Mouse (Mus musculus) midbrain, embryonic 16.5 days (tissue): ENCODE results near the gene Snrpc. TPM values are rescaled to one million over a fixed set of nuclear protein-coding genes. Genes with fewer than 3 reads are reported as not detected.
"Not testable (repeated sequence)": the region's sequence is repeated elsewhere in the genome, so short reads cannot be mapped to it uniquely, and the experiment has no call there.

Source experiments
- ATAC-seq: fragments of 200-750 bp; cut with Nextera tagmentation; 2 replicates; pipeline ENCODE4 v1.8.0; 2017; ENCODE audit warnings: moderate TSS enrichment
- H3K27ac ChIP-seq: fragments of 300-500 bp; sonication (generic); 2 replicates; pipeline ENCODE4 v1.5.1; 2014; ENCODE audit warnings: mild to moderate bottlenecking, low read length, mixed read lengths
- H3K27me3 ChIP-seq: fragments of 300-500 bp; sonication (generic); 2 replicates; pipeline ENCODE4 v1.6.1; 2014; ENCODE audit warnings: low read depth, low read length, mixed read lengths; ENCODE audit not compliant: control insufficient read depth, insufficient read depth
- H3K36me3 ChIP-seq: fragments of 300-500 bp; sonication (generic); 2 replicates; pipeline ENCODE4 v1.6.1; 2014; ENCODE audit warnings: mild to moderate bottlenecking, low read length, moderate library complexity, mixed read lengths; ENCODE audit not compliant: control insufficient read depth, insufficient read depth
- H3K4me1 ChIP-seq: fragments of 300-500 bp; sonication (generic); 2 replicates; pipeline ENCODE4 v1.6.1; 2014; ENCODE audit warnings: mild to moderate bottlenecking, low read length, mixed read lengths; ENCODE audit not compliant: control insufficient read depth, insufficient read depth
- H3K4me2 ChIP-seq: fragments of 300-500 bp; sonication (generic); 2 replicates; pipeline ENCODE4 v1.6.1; 2014; ENCODE audit warnings: mild to moderate bottlenecking, low read length, mixed read lengths
- H3K4me3 ChIP-seq: fragments of 300-500 bp; sonication (generic); 2 replicates; pipeline ENCODE4 v1.5.1; 2014; ENCODE audit warnings: low read depth, mild to moderate bottlenecking, low read length, moderate library complexity, mixed read lengths
- H3K9ac ChIP-seq: fragments of 300-500 bp; sonication (generic); 2 replicates; pipeline ENCODE4 v1.6.1; 2014; ENCODE audit warnings: low read depth, low read length, mixed read lengths
- H3K9me3 ChIP-seq: fragments of 300-500 bp; sonication (generic); replicated peaks from 2 replicates; pipeline ENCODE4 v1.6.1; 2014; ENCODE audit warnings: mild to moderate bottlenecking, low read length, mixed read lengths; ENCODE audit not compliant: control insufficient read depth, poor library complexity, severe bottlenecking
- WGBS: fragments of 180-500 bp; shearing (Covaris S2); extraction: QIAGEN DNeasy Blood & Tissue Kit; methylation state at CpG from one replicate; pipeline ENCODE4 v1.1.7; 2014; 5-methylcytosine and 5-hydroxymethylcytosine counted together
- polyA plus RNA-seq: library from polyadenylated mRNA; unstranded; fragments of >200 nt; fragmentation: Nextera tagmentation; extraction: Ambion mirVana; gene quantifications from 2 replicates; pipeline ENCODE4 v1.2.1, GENCODE M21; 2015

The Snrpc gene
- polyA plus RNA-seq, result 193 and 197 TPM in 2 replicates

DNA sequence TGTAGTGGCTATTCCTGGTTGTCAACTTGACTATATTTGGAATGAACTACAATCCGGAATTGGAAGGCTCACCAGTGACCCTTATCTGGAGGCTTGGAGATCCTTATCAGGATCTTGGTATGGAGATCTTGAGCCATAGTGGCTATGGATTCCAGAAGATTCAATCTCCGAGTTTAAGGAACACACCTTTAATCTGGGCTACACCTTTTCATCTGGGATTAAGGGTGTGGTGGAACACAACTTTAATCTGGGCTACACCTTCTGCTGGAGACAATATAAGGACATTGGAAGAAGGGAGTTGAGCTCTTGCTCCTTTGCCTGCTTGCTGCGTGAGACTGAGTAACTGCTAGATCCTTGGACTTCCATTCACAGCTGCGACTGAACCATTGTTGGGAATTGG is at the start of gene Snrpc:
Gene Snrpc, plus strand, starts transcription at position 301 of the 400 bp plus-strand sequence.
- H3K36me3 ChIP-seq, H3K9ac ChIP-seq, H3K4me3 ChIP-seq, H3K27me3 ChIP-seq, ATAC-seq, H3K4me2 ChIP-seq, H3K9me3 ChIP-seq, H3K27ac ChIP-seq: not testable (repeated sequence)
- H3K4me1 ChIP-seq, result peaks cover 12% of the 10 kb centered on the region
- WGBS, result 68% methylated on average over 3 of the region's 4 CpGs

DNA sequence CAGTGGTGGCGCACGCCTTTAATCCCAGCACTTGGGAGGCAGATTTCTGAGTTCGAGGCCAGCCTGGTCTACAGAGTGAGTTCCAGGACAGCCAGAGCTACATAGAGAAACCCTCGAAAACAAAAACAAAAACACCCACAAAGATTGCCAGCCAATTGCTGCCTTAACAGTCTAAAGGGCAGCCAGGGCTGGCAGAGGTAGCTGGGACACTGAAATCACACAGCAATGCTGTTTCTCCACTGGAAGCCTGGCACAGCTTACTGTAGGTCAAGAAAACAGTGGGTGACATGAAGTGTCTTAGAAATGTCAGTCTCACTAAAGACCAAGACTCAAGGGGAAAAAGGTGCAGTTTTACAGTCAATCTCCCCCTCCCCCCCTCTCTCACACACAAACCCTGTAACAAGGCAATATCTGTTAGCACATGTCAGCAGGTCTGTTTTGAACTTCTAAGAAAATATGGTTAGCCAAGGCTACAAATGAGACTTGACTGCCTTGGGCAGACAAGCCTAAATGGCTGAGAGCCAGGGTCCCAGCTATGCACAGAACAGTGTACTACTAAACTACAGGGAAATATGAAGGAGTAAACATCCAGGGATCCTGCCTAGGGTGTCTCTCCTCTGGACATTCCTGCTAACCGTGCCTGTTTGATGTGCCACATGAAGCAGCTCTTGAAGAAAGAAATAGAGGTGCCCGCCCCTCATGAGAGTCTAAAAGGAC is 49.3 kb upstream of the Snrpc start:
- ATAC-seq, result no peak
- H3K4me2 ChIP-seq, result no peak overlapping the region
- no peak overlapping the region for H3K4me3 ChIP-seq
- H3K27ac ChIP-seq, result no peak overlapping the region
- H3K9me3 ChIP-seq, result no peaks in the 10 kb centered on the region
- 93% methylated on average over 6 of the region's 6 CpGs for WGBS
- no peaks in the 10 kb centered on the region for H3K27me3 ChIP-seq
- H3K9ac ChIP-seq, result no peak overlapping the region
- H3K4me1 ChIP-seq, result 0 out of 2 replicates have a peak, but pooled peaks cover 2% of the 10 kb centered on the region
- H3K36me3 ChIP-seq, result peaks cover 5% of the 10 kb centered on the region; the same call in 1 of the 2 replicates

DNA sequence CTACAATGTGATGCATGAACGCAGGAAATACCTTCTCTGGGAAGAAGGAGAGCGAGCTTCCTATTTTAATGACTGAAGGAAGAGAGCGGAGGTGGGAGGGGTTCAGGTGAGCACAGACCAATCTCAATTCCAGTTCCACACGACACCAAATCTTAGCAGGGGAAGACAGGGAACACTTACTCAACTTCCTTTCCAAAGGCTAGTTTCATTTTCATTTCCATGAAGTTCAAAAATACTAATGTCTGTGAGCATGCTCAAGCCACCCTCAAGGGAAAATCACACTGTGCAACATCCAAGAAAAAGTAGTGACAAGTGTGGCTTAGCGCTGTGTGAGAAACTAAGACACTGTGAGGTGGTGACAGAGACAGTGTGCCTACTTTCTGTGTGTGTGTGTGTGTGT is 47.9 kb upstream of the Snrpc start:
- no peak for ATAC-seq
- H3K27me3 ChIP-seq, result no peaks in the 10 kb centered on the region
- 0 out of 2 replicates have a peak, but pooled peaks cover 2% of the 10 kb centered on the region for H3K4me1 ChIP-seq
- H3K36me3 ChIP-seq, result peaks cover 5% of the 10 kb centered on the region; the same call in 1 of the 2 replicates
- H3K9me3 ChIP-seq, result no peaks in the 10 kb centered on the region
- H3K4me2 ChIP-seq, result no peak overlapping the region
- H3K4me3 ChIP-seq, result no peak overlapping the region
- 94% methylated on average over 5 of the region's 5 CpGs for WGBS
- H3K27ac ChIP-seq, result no peak overlapping the region
- H3K9ac ChIP-seq, result no peak overlapping the region

DNA sequence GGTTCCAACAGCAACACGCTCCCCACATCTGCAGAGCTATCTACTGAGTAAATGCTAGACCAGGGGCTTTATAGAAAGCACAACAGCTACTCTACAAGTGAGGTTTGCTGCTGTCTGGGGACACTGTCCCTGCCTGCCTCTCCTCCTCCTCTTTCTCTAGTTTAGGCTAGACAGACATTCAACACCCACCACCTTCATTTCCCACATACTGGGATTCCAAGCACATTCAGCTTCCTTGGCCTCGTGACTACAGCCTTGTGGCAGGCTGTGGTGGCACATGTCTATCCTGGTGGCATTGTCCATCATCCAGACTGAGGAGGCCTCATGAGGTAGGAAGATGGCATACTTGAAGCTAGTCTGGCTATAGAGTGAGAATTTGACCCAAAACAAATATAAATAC is 47.0 kb upstream of the Snrpc start:
- no peaks in the 10 kb centered on the region for H3K9me3 ChIP-seq
- no peak overlapping the region for H3K4me3 ChIP-seq
- H3K27me3 ChIP-seq, result no peaks in the 10 kb centered on the region
- 88% methylated on average over 2 of the region's 2 CpGs for WGBS
- 0 out of 2 replicates have a peak, but pooled peaks cover 2% of the 10 kb centered on the region for H3K4me1 ChIP-seq
- H3K4me2 ChIP-seq, result no peak overlapping the region
- no peak overlapping the region for H3K27ac ChIP-seq
- H3K36me3 ChIP-seq, result no peaks in the 10 kb centered on the region
- no peak for ATAC-seq
- no peak overlapping the region for H3K9ac ChIP-seq

DNA sequence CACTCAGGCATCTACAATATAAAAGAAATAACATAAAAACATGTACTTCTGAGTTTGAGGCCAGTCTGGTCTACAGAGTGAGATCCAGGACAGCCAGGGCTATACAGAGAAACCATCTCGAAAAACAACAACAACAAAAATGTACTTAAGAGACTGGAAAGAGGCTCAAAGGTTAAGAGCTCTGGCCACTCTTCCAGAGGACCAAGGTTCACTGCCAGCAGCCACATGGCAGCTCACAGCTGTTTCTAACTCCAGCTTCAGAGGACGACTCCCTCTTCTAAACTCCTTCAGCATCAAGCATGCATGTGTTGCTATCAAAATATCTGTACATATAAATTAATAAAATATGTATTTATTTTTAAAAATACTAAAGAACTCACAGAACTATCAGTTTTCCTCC is 46.4 kb upstream of the Snrpc start:
- peaks cover 6% of the 10 kb centered on the region for H3K4me1 ChIP-seq
- H3K9me3 ChIP-seq, result no peaks in the 10 kb centered on the region

DNA sequence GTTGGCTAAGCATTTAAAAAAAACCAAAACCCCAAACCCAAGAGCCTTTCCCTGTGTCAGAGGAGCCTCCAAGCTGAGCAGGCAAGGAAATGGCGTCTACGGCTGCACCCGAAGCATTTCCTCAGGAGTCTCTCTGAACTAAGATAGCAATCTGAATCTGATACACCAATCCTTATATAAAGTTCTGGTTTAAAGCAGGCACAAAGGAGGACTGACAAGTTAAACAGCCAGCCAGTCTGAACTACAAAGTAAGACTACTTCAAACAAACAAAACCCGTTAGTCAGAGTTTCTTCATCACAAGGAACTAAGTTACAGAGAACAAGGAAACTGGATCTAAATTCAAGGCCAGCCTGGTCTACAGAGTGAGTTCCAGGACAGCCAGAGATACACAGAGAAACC is 45.4 kb upstream of the Snrpc start:
- Histone ChIP-seq H3K4me1 (peaks cover 16% of the 10 kb centered on the region), H3K4me2 (no peak overlapping the region), H3K27me3 (no peaks in the 10 kb centered on the region), H3K36me3 (no peaks in the 10 kb centered on the region), H3K27ac (no peak overlapping the region), H3K9ac (no peak overlapping the region), H3K9me3 (no peaks in the 10 kb centered on the region), H3K4me3 (no peak overlapping the region)
- ATAC-seq, result no peak
- WGBS, result 77% methylated on average over 4 of the region's 4 CpGs

More for the DNA sequence above, 46.4 kb upstream of the Snrpc start:
- H3K9ac ChIP-seq, result no peak overlapping the region
- H3K4me3 ChIP-seq, result no peak overlapping the region
- no peaks in the 10 kb centered on the region for H3K36me3 ChIP-seq
- H3K27me3 ChIP-seq, result no peaks in the 10 kb centered on the region
- H3K27ac ChIP-seq, result no peak overlapping the region
- no peak overlapping the region for H3K4me2 ChIP-seq
- no peak for ATAC-seq
- WGBS, result 91% methylated on average over 2 of the region's 2 CpGs

DNA sequence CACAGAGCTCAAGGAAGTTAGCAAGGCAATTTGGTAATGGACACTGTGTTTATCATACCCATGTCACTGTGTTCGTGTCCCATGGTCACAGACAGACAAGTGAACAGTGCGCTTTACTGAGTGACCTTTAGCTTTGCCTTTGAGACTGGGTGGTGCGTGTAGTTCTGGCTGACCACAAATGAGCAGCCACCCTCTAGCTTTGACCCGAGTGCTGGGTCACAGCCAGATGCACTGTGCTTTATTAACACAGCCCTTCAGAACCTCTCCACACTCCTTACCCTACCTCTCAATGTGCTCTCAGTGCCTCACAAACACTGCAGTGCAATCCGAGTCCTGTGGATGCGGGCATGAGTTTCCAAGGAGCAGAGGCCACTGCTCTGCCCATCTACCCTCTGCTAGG is 44.8 kb upstream of the Snrpc start:
- Histone ChIP-seq H3K4me1 (peaks cover 19% of the 10 kb centered on the region), H3K9me3 (no peaks in the 10 kb centered on the region), H3K4me3 (no peak overlapping the region), H3K4me2 (no peak overlapping the region), H3K36me3 (no peaks in the 10 kb centered on the region), H3K27me3 (no peaks in the 10 kb centered on the region), H3K27ac (no peak overlapping the region), H3K9ac (no peak overlapping the region)
- whole genome bisulfite sequencing, result 89% methylated on average over 6 of the region's 6 CpGs
- no peak for ATAC-seq

DNA sequence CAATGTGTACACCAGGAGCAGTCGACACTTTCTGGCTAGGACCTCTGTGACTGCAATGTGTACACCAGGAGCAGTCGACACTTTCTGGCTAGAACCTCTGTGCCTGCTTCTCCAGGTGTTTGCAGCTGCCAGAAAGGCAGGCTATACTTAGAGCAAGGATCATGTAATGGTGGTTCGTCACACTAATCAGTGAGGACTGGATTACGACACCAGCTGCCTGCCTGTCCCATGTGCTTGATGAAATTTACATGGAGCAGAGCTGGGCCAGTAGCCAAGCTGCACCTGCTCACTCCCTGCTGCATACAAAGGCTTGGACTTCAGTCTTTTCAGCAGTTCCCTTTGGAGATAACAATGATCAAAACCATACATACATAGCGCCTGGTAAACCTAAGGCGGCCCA is 41.2 kb upstream of the Snrpc start:
- peak overlapping the region; percentile 70 for H3K27ac ChIP-seq
- H3K36me3 ChIP-seq, result no peaks in the 10 kb centered on the region
- 0 out of 2 replicates have a peak overlapping the region, but pooled peaks have one; percentile 5 for H3K4me2 ChIP-seq
- no peak overlapping the region for H3K4me3 ChIP-seq
- peak overlapping the region; percentile 41 for H3K9ac ChIP-seq
- no peaks in the 10 kb centered on the region for H3K9me3 ChIP-seq
- WGBS, result 20% methylated on average over 6 of the region's 6 CpGs
- peak; percentile 67 for ATAC-seq
- H3K27me3 ChIP-seq, result no peaks in the 10 kb centered on the region
- peaks cover 20% of the 10 kb centered on the region for H3K4me1 ChIP-seq

DNA sequence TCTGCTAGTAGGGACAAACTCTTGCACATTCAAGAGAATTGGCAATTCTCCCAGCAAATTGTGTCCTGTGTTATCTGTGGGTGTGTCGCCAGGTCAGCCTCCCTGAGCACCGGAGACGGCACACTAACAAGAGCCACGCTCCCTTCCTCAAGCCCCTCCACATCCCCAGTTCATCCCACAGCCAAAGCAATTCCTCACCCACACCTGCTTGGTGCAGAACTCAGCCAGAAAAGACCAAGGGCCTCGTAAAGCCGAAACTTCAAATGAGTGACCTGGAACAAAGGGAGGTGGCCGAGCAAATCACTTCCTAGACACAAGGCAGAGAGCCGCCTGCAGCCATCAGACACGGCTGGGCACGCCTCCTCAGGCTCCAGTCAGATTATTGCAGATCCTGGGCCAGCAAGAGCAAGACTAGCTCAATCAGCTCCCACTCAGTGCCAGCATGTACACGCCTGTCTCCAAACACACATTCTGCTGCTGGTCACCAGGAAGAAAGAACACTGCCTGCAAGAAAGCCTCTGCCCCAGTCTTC is 40.5 kb upstream of the Snrpc start:
- Histone ChIP-seq H3K9me3 (no peaks in the 10 kb centered on the region), H3K9ac (no peak overlapping the region; the same call in 1 of the 2 replicates), H3K4me2 (peak overlapping the region; percentile 36), H3K4me1 (peaks cover 20% of the 10 kb centered on the region), H3K36me3 (no peaks in the 10 kb centered on the region), H3K27me3 (no peaks in the 10 kb centered on the region), H3K27ac (peak overlapping the region; percentile 70), H3K4me3 (no peak overlapping the region)
- peak; percentile 50; the same call in 1 of the 2 replicates for ATAC-seq
- 10% methylated on average over 11 of the region's 11 CpGs for WGBS
